Mouse (Mus musculus): Measurements from ENCODE around the gene Ercc8.
A peak's percentile ranks its signal among the peaks of the same experiment; 100 is the strongest.

Ercc8 gene

GRCm38 (mm10) chr13:108158465-108159240, at the start of gene Ercc8, which contains the start of gene Ndufaf2:
Gene Ercc8 (plus strand): TSS chr13:108158731.
Gene Ndufaf2 (minus strand): TSS chr13:108158623.
- peak; percentile 93 to 96 for DNase-seq

GRCm38 (mm10) chr13:108110929-108111328, 47.6 kb upstream of the Ercc8 start:
- no peak for DNase-seq

- no peak for DNase-seq
These were observed 45.0 kb upstream of the Ercc8 start for GRCm38 (mm10) chr13:108113536-108113935.

- no peak for DNase-seq
These were observed 44.3 kb upstream of the Ercc8 start for GRCm38 (mm10) chr13:108114257-108114656.

- DNase-seq: no peak
These were observed 40.9 kb upstream of the Ercc8 start for GRCm38 (mm10) chr13:108117654-108118053.

GRCm38 (mm10) chr13:108118188-108118587, 40.3 kb upstream of the Ercc8 start:
- no peak for DNase-seq

- no peak for DNase-seq
These were observed 38.9 kb upstream of the Ercc8 start for GRCm38 (mm10) chr13:108119411-108120310.

- no peak for DNase-seq
These were observed 35.3 kb upstream of the Ercc8 start for GRCm38 (mm10) chr13:108123109-108123723.

GRCm38 (mm10) chr13:108124096-108124495, 34.4 kb upstream of the Ercc8 start:
- no peak for DNase-seq

- DNase-seq: no peak
These were observed 32.3 kb upstream of the Ercc8 start for GRCm38 (mm10) chr13:108126246-108126645.

GRCm38 (mm10) chr13:108127130-108127529, 31.4 kb upstream of the Ercc8 start:
- peak in 1 of 2 experiments; percentile 54 for DNase-seq

- DNase-seq: no peak
These were observed 30.6 kb upstream of the Ercc8 start for GRCm38 (mm10) chr13:108127883-108128282.

GRCm38 (mm10) chr13:108129070-108129469, 29.5 kb upstream of the Ercc8 start:
- no peak for DNase-seq

- no peak for DNase-seq
These were observed 27.8 kb upstream of the Ercc8 start for GRCm38 (mm10) chr13:108130737-108131136.

GRCm38 (mm10) chr13:108132031-108132819, 26.3 kb upstream of the Ercc8 start:
- DNase-seq: peak; percentile 31

GRCm38 (mm10) chr13:108135617-108136016, 22.9 kb upstream of the Ercc8 start:
- DNase-seq: no peak

- DNase-seq: no peak
These were observed 20.0 kb upstream of the Ercc8 start for GRCm38 (mm10) chr13:108138403-108138977.

- DNase-seq: no peak
These were observed 14.4 kb upstream of the Ercc8 start for GRCm38 (mm10) chr13:108144086-108144485.

GRCm38 (mm10) chr13:108151782-108152181, 6.7 kb upstream of the Ercc8 start:
- DNase-seq: peak in 1 of 2 experiments; percentile 20

- DNase-seq: peak; percentile 12 to 44
These were observed 5.7 kb upstream of the Ercc8 start for GRCm38 (mm10) chr13:108152650-108153372.

GRCm38 (mm10) chr13:108157156-108157555, 1.4 kb upstream of the Ercc8 start:
- DNase-seq: no peak

Measured in kidney, adult 8-10 months (tissue).